Mouse (Mus musculus) adipocyte (in vitro differentiated cells): ENCODE data around the gene B3gnt6.
"Not testable (repeated sequence)": the region's sequence is repeated elsewhere in the genome, so short reads cannot be mapped to it uniquely, and the experiment has no call there.

ENCODE experiments used
- DNase-seq: peaks from one replicate; pipeline ENCODE4 v3.0.0-alpha.2; 2016; ENCODE audit warnings: low spot score

B3gnt6 gene

GRCm38 (mm10) chr7:98199381-98199780, at the start of gene B3gnt6:
B3gnt6 (minus strand) TSS chr7:98199481.
- no peak for DNase-seq

DNA sequence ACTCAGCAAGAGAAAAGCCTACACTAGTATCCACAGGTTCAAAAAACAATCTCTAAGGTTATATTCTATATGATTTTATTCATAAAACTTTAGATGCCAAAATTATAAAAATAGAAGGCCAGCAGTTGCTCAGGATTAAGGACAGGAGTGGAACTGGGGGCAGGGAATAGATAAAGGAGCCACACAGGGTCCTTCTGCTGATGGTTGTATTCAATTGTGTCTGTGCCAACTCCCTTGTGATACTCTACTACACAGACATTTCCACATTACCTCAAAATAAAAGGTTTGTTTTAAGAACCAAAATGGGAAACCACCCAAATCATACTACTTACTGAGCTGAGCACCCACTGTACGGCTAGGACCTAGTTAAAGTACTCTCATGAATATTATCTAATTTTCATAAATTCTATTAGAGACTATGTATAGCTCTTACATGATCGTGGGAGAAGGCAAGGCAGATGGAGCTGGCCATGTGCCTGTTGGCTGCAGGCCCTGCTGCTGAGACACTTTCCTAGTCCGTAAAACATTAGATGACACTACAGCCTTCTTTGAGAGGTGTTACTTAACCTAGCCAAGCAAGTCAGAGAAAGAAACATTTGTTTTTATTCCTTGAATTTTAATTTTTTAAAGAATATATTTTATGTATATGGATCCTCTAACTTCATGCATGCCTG, 37.5 kb upstream of the B3gnt6 start:
- peak; percentile 7 for DNase-seq

- no peak for DNase-seq
These were observed 24.5 kb upstream of the B3gnt6 start for GRCm38 (mm10) chr7:98223796-98224195.

DNA sequence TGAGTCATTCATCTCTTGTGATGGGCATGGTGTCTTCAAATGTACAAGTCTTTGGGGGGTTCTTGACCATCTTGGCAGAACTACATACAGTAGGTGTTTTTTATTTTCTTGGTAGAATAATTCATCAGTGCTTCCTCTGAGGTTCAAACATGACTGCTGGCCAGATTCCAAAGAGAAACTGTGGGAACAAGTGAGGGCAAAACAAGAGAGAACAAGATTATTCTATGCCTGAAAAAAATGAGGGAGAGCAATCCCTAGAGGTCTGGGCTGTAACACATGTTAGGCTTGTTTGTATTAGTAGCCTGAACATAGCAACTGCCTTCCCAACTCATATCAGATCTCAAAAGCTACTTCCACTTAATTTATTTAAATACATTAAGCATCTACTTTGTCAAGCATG, 17.4 kb upstream of the B3gnt6 start:
- peak; percentile 34 for DNase-seq

DNA sequence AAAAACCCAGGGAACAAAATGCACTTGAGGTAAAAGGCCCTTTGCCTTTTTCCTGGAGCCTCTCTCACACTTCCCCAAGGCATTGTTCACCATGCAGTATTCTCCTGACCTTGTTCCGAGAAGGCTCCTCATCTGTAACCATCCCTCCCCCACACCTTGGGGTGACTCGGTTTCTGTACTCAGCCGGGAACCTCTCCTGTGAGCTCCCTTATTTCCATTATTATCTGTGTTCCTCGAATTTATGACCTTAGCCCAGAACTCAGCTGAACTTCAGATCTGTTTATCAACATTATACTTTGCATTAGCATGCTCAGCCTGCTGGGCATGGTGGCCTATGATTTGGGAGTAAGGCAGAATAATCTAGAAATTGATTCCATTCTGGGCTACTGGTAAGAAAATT, 3.7 kb upstream of the B3gnt6 start:
- DNase-seq = no peak

DNA sequence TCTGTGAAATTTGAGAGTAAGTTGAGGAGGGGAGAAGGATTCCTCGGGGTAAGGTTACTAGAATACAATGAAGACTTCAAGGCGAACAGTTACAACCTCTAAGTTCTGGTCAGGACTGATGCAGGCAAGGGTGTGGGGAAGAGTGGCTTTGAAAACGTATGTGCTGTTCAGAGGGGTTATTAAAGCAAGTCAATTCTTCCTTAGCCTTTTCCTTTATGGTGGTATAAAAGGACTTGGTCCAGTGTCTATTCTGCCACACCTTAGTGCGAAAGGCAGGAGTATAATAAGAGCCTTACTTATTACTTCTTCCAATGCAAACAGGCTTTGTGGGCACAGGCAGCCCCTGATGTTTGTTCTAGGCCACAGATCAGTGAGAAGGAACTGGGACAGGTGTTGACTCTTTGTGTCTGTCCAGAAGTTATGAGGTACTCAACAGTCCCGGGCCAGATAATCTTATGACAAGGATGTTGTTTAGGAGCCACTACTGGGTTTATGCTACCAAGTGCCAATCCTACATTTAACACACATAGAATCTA, 2.3 kb upstream of the B3gnt6 start:
- no peak for DNase-seq

DNA sequence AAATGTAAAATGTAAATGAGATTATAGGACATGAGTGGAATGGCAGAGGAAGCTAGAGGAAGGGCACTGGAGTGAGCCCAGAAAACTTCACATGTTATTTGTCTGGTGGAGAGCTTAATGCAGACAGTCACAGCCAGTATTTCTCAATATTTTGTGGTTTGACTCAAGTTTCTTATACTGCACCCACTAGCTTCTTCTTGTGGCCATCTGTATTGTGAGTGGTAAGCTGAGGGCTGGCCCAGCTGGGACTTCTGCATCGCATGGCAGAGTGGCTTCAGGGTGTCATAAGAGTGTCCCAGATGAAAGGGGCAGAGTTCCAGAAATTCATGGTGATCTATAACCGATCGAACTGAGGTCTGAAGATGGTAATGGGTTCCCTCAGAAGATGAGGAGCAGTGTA, 1.1 kb upstream of the B3gnt6 start:
- no peak for DNase-seq

GRCm38 (mm10) chr7:98195151-98195801, 4.0 kb downstream of the B3gnt6 start:
- no peak for DNase-seq

- no peak for DNase-seq
These were observed 5.1 kb downstream of the B3gnt6 start for GRCm38 (mm10) chr7:98194026-98194792.

GRCm38 (mm10) chr7:98193515-98194025, 5.7 kb downstream of the B3gnt6 start:
- DNase-seq = no peak

DNA sequence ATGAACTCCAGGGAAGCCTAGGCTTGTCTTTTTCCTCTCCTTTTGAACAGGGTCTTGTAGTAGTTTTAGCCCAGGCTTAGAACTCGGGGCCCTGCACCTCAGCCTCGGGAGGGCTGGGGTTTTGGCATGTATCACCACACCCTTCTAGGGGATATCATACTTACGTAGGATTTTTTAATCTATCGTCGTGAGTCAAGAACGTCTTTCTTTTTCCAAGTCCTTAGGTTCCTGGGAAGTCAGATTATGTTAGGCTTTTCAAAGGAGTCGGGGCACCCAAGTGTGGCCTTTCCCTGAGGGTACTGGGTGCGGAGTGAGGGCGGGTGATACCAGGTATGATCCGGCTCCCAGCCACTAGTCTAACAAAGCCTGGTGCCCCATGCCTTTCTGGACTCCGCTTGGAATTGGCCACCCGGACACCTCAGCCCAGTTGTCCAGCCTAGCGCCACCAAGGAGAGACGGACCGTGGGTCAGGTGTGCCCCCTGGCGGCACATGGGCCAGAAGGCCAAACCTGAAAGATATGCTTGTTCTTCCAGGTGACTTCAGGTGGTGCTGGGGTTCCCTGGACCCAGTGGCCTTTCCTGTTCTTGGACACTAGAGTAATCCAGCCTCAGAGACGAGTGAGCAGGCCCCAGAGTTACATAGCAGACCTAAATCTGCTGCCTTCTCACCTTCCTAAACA, 7.6 kb downstream of the B3gnt6 start:
- DNase-seq = no peak

- no peak for DNase-seq
These were observed 8.7 kb downstream of the B3gnt6 start for GRCm38 (mm10) chr7:98190578-98190977.

DNA sequence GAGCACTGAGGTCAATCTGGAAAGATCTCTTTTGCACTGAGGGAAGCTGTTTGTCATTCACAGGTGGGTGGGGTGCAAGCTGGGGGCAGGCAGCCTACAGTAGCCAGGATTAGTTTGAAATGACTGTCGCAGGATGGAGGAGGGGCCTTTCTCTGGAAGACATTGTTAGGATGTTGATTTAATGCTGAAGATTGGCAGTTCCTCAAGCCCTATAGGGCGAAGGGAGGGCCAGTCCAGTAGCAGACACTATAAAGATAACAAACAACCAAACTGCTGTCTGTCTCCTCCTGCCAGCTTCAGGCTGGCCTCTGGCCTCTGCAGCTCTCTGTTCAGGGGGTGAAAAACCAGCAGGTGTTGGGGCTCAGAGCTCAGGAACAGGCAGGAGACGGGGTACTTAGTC, 9.5 kb downstream of the B3gnt6 start:
- DNase-seq = no peak

- no peak for DNase-seq
These were observed 10.6 kb downstream of the B3gnt6 start for GRCm38 (mm10) chr7:98188680-98189079.

DNA sequence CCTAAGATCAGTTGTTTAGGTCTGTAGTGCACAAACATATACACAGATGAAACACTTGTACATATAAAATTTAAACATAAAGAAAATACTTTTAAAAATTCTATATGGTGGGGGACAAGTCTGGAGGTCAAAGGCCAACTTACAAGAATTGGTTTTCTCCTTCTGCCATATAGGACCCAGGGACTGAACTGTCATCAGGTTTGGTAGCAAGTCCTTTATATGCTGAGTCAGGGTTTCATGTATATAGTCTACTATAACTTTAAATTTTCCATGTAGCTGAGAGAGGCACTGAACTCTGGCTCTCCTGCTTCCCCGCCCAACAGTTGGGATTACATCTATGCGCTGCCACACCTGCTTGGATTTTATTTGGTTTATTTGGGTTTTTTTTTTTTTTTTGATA, 11.0 kb downstream of the B3gnt6 start:
- no peak for DNase-seq

DNA sequence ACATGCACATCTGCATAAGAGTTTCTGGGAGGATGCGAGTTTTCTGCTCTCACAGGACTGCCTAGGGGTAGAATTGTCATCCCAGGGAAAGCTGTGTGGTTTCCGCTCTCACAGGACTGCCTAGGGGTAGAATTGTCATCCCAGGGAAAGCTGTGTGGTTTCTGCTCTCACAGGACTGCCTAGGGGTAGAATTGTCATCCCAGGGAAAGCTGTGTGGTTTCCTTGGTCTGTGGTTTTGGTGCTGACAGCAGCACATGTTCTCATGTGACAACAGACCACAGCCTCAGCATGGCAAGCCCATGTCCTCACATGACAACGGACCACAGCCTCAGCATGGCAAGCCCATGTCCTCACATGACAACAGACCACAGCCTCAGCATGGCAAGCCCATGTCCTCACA, 11.9 kb downstream of the B3gnt6 start:
- DNase-seq = not testable (repeated sequence)

- DNase-seq = no peak
These were observed 12.6 kb downstream of the B3gnt6 start for GRCm38 (mm10) chr7:98186637-98187036.

- DNase-seq = peak; percentile 67
These were observed 14.0 kb downstream of the B3gnt6 start for GRCm38 (mm10) chr7:98185326-98185725.

DNA sequence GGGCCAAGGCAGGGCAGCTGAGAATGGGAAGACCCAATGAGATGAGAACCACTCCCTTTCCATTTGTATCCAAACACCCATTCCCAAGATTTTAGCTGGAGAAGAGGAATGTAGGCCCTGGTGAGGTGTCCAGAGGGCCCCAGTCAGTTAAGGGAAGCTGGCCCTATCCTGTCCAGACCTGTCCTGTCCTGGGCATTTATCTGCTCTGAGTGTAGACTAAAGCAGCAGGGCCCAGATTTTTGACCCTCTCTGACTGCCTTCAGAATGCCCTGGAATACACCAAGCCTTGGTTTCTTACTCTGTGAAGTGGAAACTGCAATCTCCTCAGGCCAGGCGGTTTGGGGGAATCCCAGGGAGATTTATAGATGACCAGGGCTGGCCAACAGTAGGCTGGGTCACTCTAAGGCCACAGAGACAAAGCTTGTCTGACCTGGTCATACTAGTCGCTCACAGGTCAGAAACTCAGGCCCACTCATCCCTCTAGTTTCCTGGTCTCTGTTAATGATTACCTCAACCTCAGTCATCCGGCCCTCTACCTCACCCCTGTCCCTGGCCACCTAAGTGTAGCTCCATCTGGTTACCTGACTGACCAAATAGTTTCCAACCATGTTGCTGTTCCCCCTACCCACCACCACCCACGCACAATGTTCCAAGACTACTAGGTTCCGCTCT, 20.6 kb downstream of the B3gnt6 start:
- peak; percentile 50 for DNase-seq

- peak; percentile 83 for DNase-seq
These were observed 21.2 kb downstream of the B3gnt6 start, which contains the start of gene Capn5 for GRCm38 (mm10) chr7:98177929-98178559. Capn5 (minus strand) TSS chr7:98178274.

GRCm38 (mm10) chr7:98177566-98177928, 21.7 kb downstream of the B3gnt6 start:
- DNase-seq = no peak
